Mouse (Mus musculus): ENCODE measurements at regions not wholly inside any gene's neighbourhood (a gene's known extent, or its start where the extent isn't known, plus 50 kb on each side); places are given as distances from the start of the nearest gene placed in this dataset.

- no peak overlapping the region for H3K4me3 ChIP-seq
- H3K4me2 ChIP-seq (replicated peaks): no peak overlapping the region
- no peaks in the 10 kb centered on the region for H3K4me1 ChIP-seq
- ATAC-seq (ENCODE audit: low FRiP score): no peak
- H3K9me3 ChIP-seq (replicated peaks): no peaks in the 10 kb centered on the region
- H3K36me3 ChIP-seq: no peaks in the 10 kb centered on the region
- no peaks in the 10 kb centered on the region for H3K27me3 ChIP-seq
- H3K9ac ChIP-seq: no peak overlapping the region
- H3K27ac ChIP-seq: no peak overlapping the region
These were observed 201.7 kb downstream of the Spry2 start for GRCm38 (mm10) chr14:105694969-105695368.

- Histone ChIP-seq H3K9me3 (replicated peaks) (no peaks in the 10 kb centered on the region), H3K4me2 (replicated peaks) (no peak overlapping the region), H3K4me3 (no peak overlapping the region), H3K9ac (no peak overlapping the region), H3K4me1 (no peaks in the 10 kb centered on the region), H3K27me3 (no peaks in the 10 kb centered on the region), H3K36me3 (no peaks in the 10 kb centered on the region), H3K27ac (no peak overlapping the region)
- WGBS: 85% methylated on average over 4 of the region's 4 CpGs
- ATAC-seq (ENCODE audit: low FRiP score): no peak
These were observed 202.9 kb downstream of the Spry2 start for GRCm38 (mm10) chr14:105693713-105694112.

- no peaks in the 10 kb centered on the region for H3K9me3 ChIP-seq (replicated peaks)
- H3K27ac ChIP-seq: no peak overlapping the region
- H3K4me3 ChIP-seq: no peak overlapping the region
- 51% methylated on average over 11 of the region's 11 CpGs for WGBS
- H3K4me1 ChIP-seq: no peaks in the 10 kb centered on the region
- no peaks in the 10 kb centered on the region for H3K36me3 ChIP-seq
- H3K27me3 ChIP-seq: no peaks in the 10 kb centered on the region
- H3K4me2 ChIP-seq (replicated peaks): no peak overlapping the region
- H3K9ac ChIP-seq: no peak overlapping the region
- no peak for ATAC-seq (ENCODE audit: low FRiP score)
These were observed 211.7 kb downstream of the Spry2 start for GRCm38 (mm10) chr14:105684826-105685465.

- Histone ChIP-seq H3K4me1 (no peaks in the 10 kb centered on the region), H3K9me3 (replicated peaks) (no peaks in the 10 kb centered on the region)
These were observed 212.3 kb downstream of the Spry2 start for GRCm38 (mm10) chr14:105684329-105684728.

GRCm38 (mm10) chr14:105676646-105676930, 220.0 kb downstream of the Spry2 start:
- H3K4me1 ChIP-seq: peaks cover 10% of the 10 kb centered on the region
- ATAC-seq (ENCODE audit: low FRiP score): no peak
- H3K36me3 ChIP-seq: no peaks in the 10 kb centered on the region
- no peak overlapping the region for H3K9ac ChIP-seq
- H3K27ac ChIP-seq: no peak overlapping the region
- no peaks in the 10 kb centered on the region for H3K9me3 ChIP-seq (replicated peaks)
- 9% methylated on average over 4 of the region's 4 CpGs for WGBS
- H3K4me2 ChIP-seq (replicated peaks): peak overlapping the region; percentile 16; the same call in 1 of the 2 replicates
- H3K27me3 ChIP-seq: no peaks in the 10 kb centered on the region
- no peak overlapping the region for H3K4me3 ChIP-seq

More at GRCm38 (mm10) chr14:105684329-105684728, 212.3 kb downstream of the Spry2 start:
- H3K27me3 ChIP-seq: no peaks in the 10 kb centered on the region
- no peaks in the 10 kb centered on the region for H3K36me3 ChIP-seq
- no peak overlapping the region for H3K27ac ChIP-seq
- H3K9ac ChIP-seq: no peak overlapping the region
- H3K4me3 ChIP-seq: no peak overlapping the region
- 76% methylated on average over 2 of the region's 2 CpGs for WGBS
- no peak for ATAC-seq (ENCODE audit: low FRiP score)
- H3K4me2 ChIP-seq (replicated peaks): no peak overlapping the region

- Histone ChIP-seq H3K4me3 (no peak overlapping the region), H3K27ac (no peak overlapping the region), H3K9ac (no peak overlapping the region), H3K4me1 (peaks cover 10% of the 10 kb centered on the region), H3K9me3 (replicated peaks) (no peaks in the 10 kb centered on the region), H3K4me2 (replicated peaks) (peak overlapping the region; percentile 16; the same call in 1 of the 2 replicates), H3K36me3 (no peaks in the 10 kb centered on the region), H3K27me3 (no peaks in the 10 kb centered on the region)
- ATAC-seq (ENCODE audit: low FRiP score): peak; percentile 52; the same call in 1 of the 2 replicates
- WGBS: 37% methylated on average over 13 of the region's 13 CpGs
These were observed 220.6 kb downstream of the Spry2 start for GRCm38 (mm10) chr14:105675801-105676645.

- Histone ChIP-seq H3K4me2 (replicated peaks) (no peak overlapping the region), H3K27me3 (no peaks in the 10 kb centered on the region), H3K9me3 (replicated peaks) (no peaks in the 10 kb centered on the region), H3K4me3 (no peak overlapping the region), H3K4me1 (peaks cover 10% of the 10 kb centered on the region), H3K36me3 (no peaks in the 10 kb centered on the region), H3K9ac (no peak overlapping the region), H3K27ac (no peak overlapping the region)
- no peak for ATAC-seq (ENCODE audit: low FRiP score)
These were observed 221.6 kb downstream of the Spry2 start for GRCm38 (mm10) chr14:105675006-105675405.

GRCm38 (mm10) chr14:105668969-105669368, 227.7 kb downstream of the Spry2 start:
- Histone ChIP-seq H3K9ac (no peak overlapping the region), H3K4me3 (no peak overlapping the region), H3K36me3 (no peaks in the 10 kb centered on the region), H3K4me1 (peaks cover 7% of the 10 kb centered on the region; the same call in 1 of the 2 replicates), H3K9me3 (replicated peaks) (no peaks in the 10 kb centered on the region), H3K27ac (peak overlapping the region; percentile 44; the same call in 1 of the 2 replicates), H3K27me3 (no peaks in the 10 kb centered on the region), H3K4me2 (replicated peaks) (peak overlapping the region; percentile 17; the same call in 1 of the 2 replicates)
- ATAC-seq (ENCODE audit: low FRiP score): peak; percentile 73
- 37% methylated on average over 11 of the region's 11 CpGs for WGBS

- Histone ChIP-seq H3K4me3 (no peak overlapping the region), H3K36me3 (no peaks in the 10 kb centered on the region), H3K9ac (no peak overlapping the region), H3K4me2 (replicated peaks) (no peak overlapping the region), H3K9me3 (replicated peaks) (no peaks in the 10 kb centered on the region), H3K4me1 (peaks cover 7% of the 10 kb centered on the region; the same call in 1 of the 2 replicates), H3K27me3 (no peaks in the 10 kb centered on the region), H3K27ac (no peak overlapping the region)
- WGBS: 71% methylated on average over 7 of the region's 7 CpGs
- peak; percentile 44; the same call in 1 of the 2 replicates for ATAC-seq (ENCODE audit: low FRiP score)
These were observed 231.9 kb downstream of the Spry2 start for GRCm38 (mm10) chr14:105664671-105665198.

GRCm38 (mm10) chr14:105663472-105663871, 233.1 kb downstream of the Spry2 start:
- no peak for ATAC-seq (ENCODE audit: low FRiP score)
- Histone ChIP-seq H3K9ac (no peak overlapping the region), H3K4me1 (peaks cover 7% of the 10 kb centered on the region; the same call in 1 of the 2 replicates), H3K27me3 (no peaks in the 10 kb centered on the region), H3K4me2 (replicated peaks) (no peak overlapping the region), H3K36me3 (no peaks in the 10 kb centered on the region), H3K4me3 (no peak overlapping the region), H3K27ac (no peak overlapping the region), H3K9me3 (replicated peaks) (no peaks in the 10 kb centered on the region)
- WGBS: 67% methylated on average over 4 of the region's 4 CpGs

GRCm38 (mm10) chr14:105662839-105663238, 233.8 kb downstream of the Spry2 start:
- no peak overlapping the region for H3K27ac ChIP-seq
- H3K9ac ChIP-seq: no peak overlapping the region
- ATAC-seq (ENCODE audit: low FRiP score): no peak
- no peaks in the 10 kb centered on the region for H3K9me3 ChIP-seq (replicated peaks)
- H3K4me1 ChIP-seq: peaks cover 7% of the 10 kb centered on the region; the same call in 1 of the 2 replicates
- H3K4me3 ChIP-seq: no peak overlapping the region
- 89% methylated on average over 6 of the region's 6 CpGs for WGBS
- H3K27me3 ChIP-seq: no peaks in the 10 kb centered on the region
- H3K36me3 ChIP-seq: no peaks in the 10 kb centered on the region
- no peak overlapping the region for H3K4me2 ChIP-seq (replicated peaks)

- 95% methylated on average over 2 of the region's 2 CpGs for WGBS
- no peak overlapping the region for H3K4me3 ChIP-seq
- no peak for ATAC-seq (ENCODE audit: low FRiP score)
- no peak overlapping the region for H3K4me2 ChIP-seq (replicated peaks)
- H3K27ac ChIP-seq: no peak overlapping the region
- H3K9me3 ChIP-seq (replicated peaks): no peaks in the 10 kb centered on the region
- H3K4me1 ChIP-seq: no peaks in the 10 kb centered on the region
- no peak overlapping the region for H3K9ac ChIP-seq
- H3K36me3 ChIP-seq: no peaks in the 10 kb centered on the region
- no peaks in the 10 kb centered on the region for H3K27me3 ChIP-seq
These were observed 238.3 kb downstream of the Spry2 start for GRCm38 (mm10) chr14:105658316-105658715.
